Mouse (Mus musculus) thymus, adult 2 months (tissue): ENCODE results near the gene Depp1.

Source experiments
- CTCF ChIP-seq: fragments of 200-500 bp; IDR thresholded peaks from 2 replicates; pipeline ENCODE4 v1.5.1; 2012; ENCODE audit warnings: mild to moderate bottlenecking, control low read depth, low read length, moderate library complexity, borderline replicate concordance; ENCODE audit not compliant: control insufficient read depth, poor library complexity, insufficient read depth; ENCODE audit errors: extremely low read depth
- POLR2A ChIP-seq: fragments of 200-500 bp; IDR thresholded peaks from 2 replicates; pipeline ENCODE4 v1.6.1; 2012; ENCODE audit warnings: mild to moderate bottlenecking, low read length, control low read depth, moderate library complexity; ENCODE audit not compliant: control insufficient read depth, poor library complexity, insufficient read depth; ENCODE audit errors: extremely low read depth

DNA sequence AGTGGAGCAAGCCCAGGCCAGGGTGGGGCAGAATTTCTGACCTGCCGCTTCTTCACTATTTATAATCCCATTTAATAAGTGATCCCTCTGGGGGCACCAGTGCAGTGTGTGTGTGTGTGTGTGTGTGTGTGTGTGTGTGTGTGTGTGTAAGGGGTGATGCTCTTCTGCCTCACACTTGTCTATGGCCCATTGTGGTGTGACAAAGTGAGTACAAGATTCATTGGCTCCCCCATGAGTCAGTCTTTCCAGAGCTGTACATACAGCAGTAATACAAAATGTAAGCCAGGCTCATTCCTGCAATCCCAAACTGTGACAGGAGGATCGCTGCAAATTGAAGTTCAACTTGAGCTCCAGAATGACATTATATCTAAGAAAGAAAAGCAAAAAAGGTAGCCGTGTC is 14.4 kb downstream of the Depp1 start:
- TF ChIP-seq POLR2A (no peak), CTCF (no peak)
